Mouse (Mus musculus): ENCODE measurements around the gene Efnb3.

The Efnb3 gene

GRCm38 (mm10) chr11:69516661-69517060 is 43.3 kb downstream of the Efnb3 start:
- DNase-seq (ENCODE audit: extremely low read depth, low read depth, low spot score) = no peak

GRCm38 (mm10) chr11:69516151-69516640 is 43.8 kb downstream of the Efnb3 start:
- DNase-seq (ENCODE audit: extremely low read depth, low read depth, low spot score) = no peak

- no peak for DNase-seq (ENCODE audit: extremely low read depth, low read depth, low spot score)
Measured at GRCm38 (mm10) chr11:69513840-69514239, 46.2 kb downstream of the Efnb3 start.

GRCm38 (mm10) chr11:69510796-69511496 is 49.1 kb downstream of the Efnb3 start:
- DNase-seq (ENCODE audit: extremely low read depth, low read depth, low spot score) = no peak

All from fat pad, adult 2 months (tissue).